Mouse (Mus musculus): ENCODE measurements around the gene Zfp771.

Zfp771 gene

DNA sequence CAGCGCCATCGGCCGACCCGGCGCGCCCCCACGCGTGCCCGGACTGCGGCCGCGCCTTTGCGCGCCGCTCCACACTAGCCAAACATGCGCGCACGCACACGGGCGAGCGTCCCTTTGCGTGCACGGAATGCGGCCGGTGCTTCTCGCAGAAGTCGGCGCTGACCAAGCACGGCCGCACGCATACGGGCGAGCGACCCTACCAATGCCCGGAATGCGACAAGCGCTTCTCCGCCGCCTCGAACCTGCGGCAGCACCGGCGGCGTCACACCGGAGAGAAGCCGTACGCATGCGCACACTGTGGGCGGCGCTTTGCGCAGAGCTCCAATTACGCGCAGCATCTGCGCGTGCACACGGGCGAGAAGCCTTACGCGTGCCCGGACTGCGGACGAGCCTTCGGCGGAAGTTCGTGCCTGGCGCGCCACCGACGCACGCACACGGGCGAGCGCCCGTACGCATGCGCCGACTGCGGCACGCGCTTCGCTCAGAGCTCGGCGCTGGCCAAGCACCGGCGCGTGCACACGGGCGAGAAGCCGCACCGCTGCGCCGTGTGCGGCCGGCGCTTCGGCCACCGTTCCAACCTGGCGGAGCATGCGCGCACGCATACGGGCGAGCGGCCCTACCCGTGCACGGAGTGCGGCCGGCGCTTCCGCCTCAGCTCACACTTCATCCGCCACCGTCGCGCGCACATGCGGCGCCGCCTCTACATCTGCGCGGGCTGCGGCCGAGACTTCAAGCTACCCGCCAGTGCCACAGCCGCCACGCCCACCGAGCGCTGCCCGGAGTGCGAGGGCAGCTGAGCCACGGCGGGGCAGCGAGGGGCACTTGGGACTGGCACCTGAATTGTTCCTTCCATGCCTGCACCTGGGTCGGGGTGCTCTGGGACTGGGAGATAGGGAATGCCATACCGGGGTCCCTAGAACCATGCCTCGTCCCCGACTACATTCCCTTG lies 10.0 kb downstream of the Zfp771 start:
- Histone ChIP-seq H3K9me3 (ENCODE audit: low read length) (no peaks in the 10 kb centered on the region), H3K36me3 (ENCODE audit: insufficient read depth, low read length) (peaks cover 68% of the 10 kb centered on the region), H3K4me3 (replicated peaks; ENCODE audit: low read length) (peak overlapping the region; percentile 88), H3K4me1 (replicated peaks; ENCODE audit: low read depth, low read length) (peaks cover 72% of the 10 kb centered on the region), H3K27me3 (ENCODE audit: insufficient read depth, low read length) (no peaks in the 10 kb centered on the region)
- TF ChIP-seq NANOG (IDR thresholded peaks at IDR 0.05; ENCODE audit: borderline replicate concordance, low read length): no peak
- no peak for TF ChIP-seq CTCF (conservative IDR thresholded peaks at IDR 0.05; ENCODE audit: low read length)
- TF ChIP-seq POU5F1 (IDR thresholded peaks at IDR 0.05; ENCODE audit: borderline replicate concordance, low read length): no peak

GRCm38 (mm10) chr7:127255008-127255407 lies 10.9 kb downstream of the Zfp771 start:
- no peaks in the 10 kb centered on the region for H3K27me3 ChIP-seq (ENCODE audit: insufficient read depth, low read length)
- H3K9me3 ChIP-seq (ENCODE audit: low read length): no peaks in the 10 kb centered on the region
- H3K36me3 ChIP-seq (ENCODE audit: insufficient read depth, low read length): peaks cover 62% of the 10 kb centered on the region
- TF ChIP-seq NANOG (IDR thresholded peaks at IDR 0.05; ENCODE audit: borderline replicate concordance, low read length) (no peak), POU5F1 (IDR thresholded peaks at IDR 0.05; ENCODE audit: borderline replicate concordance, low read length) (no peak), CTCF (conservative IDR thresholded peaks at IDR 0.05; ENCODE audit: low read length) (no peak)
- H3K4me3 ChIP-seq (replicated peaks; ENCODE audit: low read length): peak overlapping the region; percentile 88
- H3K4me1 ChIP-seq (replicated peaks; ENCODE audit: low read depth, low read length): peaks cover 69% of the 10 kb centered on the region

GRCm38 (mm10) chr7:127255965-127256364 lies 11.9 kb downstream of the Zfp771 start:
- H3K4me3 ChIP-seq (replicated peaks; ENCODE audit: low read length): no peak overlapping the region
- no peaks in the 10 kb centered on the region for H3K27me3 ChIP-seq (ENCODE audit: insufficient read depth, low read length)
- no peaks in the 10 kb centered on the region for H3K9me3 ChIP-seq (ENCODE audit: low read length)
- no peak for TF ChIP-seq CTCF (conservative IDR thresholded peaks at IDR 0.05; ENCODE audit: low read length)
- no peak for TF ChIP-seq POU5F1 (IDR thresholded peaks at IDR 0.05; ENCODE audit: borderline replicate concordance, low read length)
- TF ChIP-seq NANOG (IDR thresholded peaks at IDR 0.05; ENCODE audit: borderline replicate concordance, low read length): no peak
- peaks cover 56% of the 10 kb centered on the region for H3K36me3 ChIP-seq (ENCODE audit: insufficient read depth, low read length)
- H3K4me1 ChIP-seq (replicated peaks; ENCODE audit: low read depth, low read length): peaks cover 68% of the 10 kb centered on the region

DNA sequence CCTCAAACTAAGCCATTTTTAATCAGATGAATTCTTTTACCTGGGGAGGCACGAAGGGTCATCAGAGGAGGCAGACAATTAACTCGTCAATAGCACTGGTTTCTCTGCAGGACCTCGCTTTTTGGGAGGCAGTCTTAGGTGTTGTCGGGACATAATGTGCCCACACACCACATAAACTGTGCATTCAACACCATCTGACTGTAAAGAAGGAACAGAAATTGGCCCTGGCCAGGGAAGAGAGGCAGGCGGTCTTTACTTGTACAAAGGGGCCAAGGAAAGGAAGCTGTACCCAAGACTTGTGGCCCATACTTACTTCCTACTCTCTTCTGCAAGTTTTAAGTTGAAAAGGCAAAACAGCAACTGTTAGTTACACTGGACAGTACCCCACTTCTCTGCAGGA lies 12.4 kb downstream of the Zfp771 start:
- H3K4me1 ChIP-seq (replicated peaks; ENCODE audit: low read depth, low read length): peaks cover 73% of the 10 kb centered on the region
- no peaks in the 10 kb centered on the region for H3K27me3 ChIP-seq (ENCODE audit: insufficient read depth, low read length)
- TF ChIP-seq CTCF (conservative IDR thresholded peaks at IDR 0.05; ENCODE audit: low read length) (no peak), POU5F1 (IDR thresholded peaks at IDR 0.05; ENCODE audit: borderline replicate concordance, low read length) (no peak), NANOG (IDR thresholded peaks at IDR 0.05; ENCODE audit: borderline replicate concordance, low read length) (no peak)
- H3K9me3 ChIP-seq (ENCODE audit: low read length): no peaks in the 10 kb centered on the region
- no peak overlapping the region for H3K4me3 ChIP-seq (replicated peaks; ENCODE audit: low read length)
- peaks cover 52% of the 10 kb centered on the region for H3K36me3 ChIP-seq (ENCODE audit: insufficient read depth, low read length)

DNA sequence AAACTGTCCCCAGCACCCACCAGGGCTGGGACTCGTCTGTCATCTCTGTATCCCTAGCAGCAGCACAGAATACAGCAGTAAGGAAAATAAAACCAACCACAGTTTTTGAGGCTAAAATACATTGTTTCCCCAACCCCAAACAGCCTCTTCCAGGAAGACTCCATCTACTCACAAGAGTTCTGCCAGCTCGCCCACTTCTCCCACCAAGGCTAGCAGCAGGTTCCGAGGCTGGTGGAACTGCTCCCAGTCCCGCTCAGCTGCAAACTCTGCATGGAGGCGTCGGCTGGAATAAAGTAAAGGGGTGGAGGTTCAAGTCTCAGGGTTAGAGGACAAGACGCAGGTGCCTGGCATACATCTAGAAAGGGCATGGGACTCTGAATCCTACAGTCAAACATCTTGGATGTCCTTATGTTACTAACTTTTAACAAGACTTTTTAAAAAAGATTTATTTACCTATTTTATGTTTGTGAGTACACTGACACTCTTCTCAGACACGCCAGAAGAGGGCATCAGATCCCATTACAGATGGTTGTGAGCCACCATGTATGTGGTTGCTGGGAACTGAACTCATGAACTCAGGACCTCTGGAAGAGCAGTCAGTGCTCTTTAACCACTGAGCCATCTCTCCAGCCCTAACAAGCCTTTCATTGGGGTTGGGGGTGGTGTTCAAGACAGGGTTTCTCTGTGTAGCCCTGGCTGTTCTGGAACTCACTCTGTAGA lies 15.3 kb downstream of the Zfp771 start:
- peak overlapping the region; percentile 98 for H3K4me3 ChIP-seq (replicated peaks; ENCODE audit: low read length)
- no peaks in the 10 kb centered on the region for H3K27me3 ChIP-seq (ENCODE audit: insufficient read depth, low read length)
- peaks cover 60% of the 10 kb centered on the region for H3K4me1 ChIP-seq (replicated peaks; ENCODE audit: low read depth, low read length)
- peaks cover 44% of the 10 kb centered on the region for H3K36me3 ChIP-seq (ENCODE audit: insufficient read depth, low read length)
- H3K9me3 ChIP-seq (ENCODE audit: low read length): no peaks in the 10 kb centered on the region
- TF ChIP-seq POU5F1 (IDR thresholded peaks at IDR 0.05; ENCODE audit: borderline replicate concordance, low read length): no peak
- TF ChIP-seq NANOG (IDR thresholded peaks at IDR 0.05; ENCODE audit: borderline replicate concordance, low read length): no peak
- no peak for TF ChIP-seq CTCF (conservative IDR thresholded peaks at IDR 0.05; ENCODE audit: low read length)

- Histone ChIP-seq H3K36me3 (ENCODE audit: insufficient read depth, low read length) (peaks cover 39% of the 10 kb centered on the region), H3K9me3 (ENCODE audit: low read length) (no peaks in the 10 kb centered on the region), H3K4me3 (replicated peaks; ENCODE audit: low read length) (peak within 1 kb of the TSS; percentile 98), H3K4me1 (replicated peaks; ENCODE audit: low read depth, low read length) (peaks cover 50% of the 10 kb centered on the region), H3K27me3 (ENCODE audit: insufficient read depth, low read length) (no peaks in the 10 kb centered on the region)
- TF ChIP-seq CTCF (conservative IDR thresholded peaks at IDR 0.05; ENCODE audit: low read length) (peak; percentile 65), NANOG (IDR thresholded peaks at IDR 0.05; ENCODE audit: borderline replicate concordance, low read length) (no peak)
Observed at GRCm38 (mm10) chr7:127260309-127261111, 16.4 kb downstream of the Zfp771 start, which contains the start of gene Dctpp1. TSS of gene Dctpp1 (minus strand) at chr7:127260709.

DNA sequence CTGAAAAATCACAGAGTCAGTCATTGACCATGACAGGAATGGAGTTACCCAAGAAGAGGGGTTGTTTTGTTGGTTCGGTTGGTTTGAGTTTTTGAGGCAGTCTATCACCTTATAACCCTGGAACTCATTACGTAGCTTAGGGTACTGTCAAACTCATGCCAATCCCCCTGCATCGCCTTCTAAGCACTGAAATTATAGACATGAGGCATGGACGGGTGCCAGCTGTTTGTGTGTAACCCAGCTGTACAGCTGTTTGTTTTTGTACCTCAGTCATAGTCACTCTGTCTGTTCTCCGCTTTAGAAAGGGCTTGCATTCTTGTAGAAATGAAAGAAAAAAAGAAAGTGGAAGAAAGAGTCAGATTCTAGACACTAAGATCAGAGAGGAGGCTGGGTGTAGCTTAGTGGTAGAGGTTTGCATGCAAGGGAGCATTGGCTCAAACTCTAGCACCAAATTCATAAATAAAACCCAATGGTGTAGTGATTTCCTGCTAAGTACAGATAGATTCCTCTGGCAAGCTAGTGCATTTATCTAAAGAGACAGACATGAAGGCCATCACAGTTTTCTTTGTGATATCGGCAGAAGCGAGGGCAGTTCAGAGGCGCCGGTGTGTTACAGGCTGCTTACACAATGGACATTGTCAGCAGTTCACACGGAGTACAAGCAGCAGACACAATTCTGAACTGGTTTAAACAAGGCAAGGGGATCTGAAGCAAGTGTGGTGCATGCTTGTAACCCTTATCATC lies 18.3 kb downstream of the Zfp771 start:
- H3K4me3 ChIP-seq (replicated peaks; ENCODE audit: low read length): no peak overlapping the region
- H3K4me1 ChIP-seq (replicated peaks; ENCODE audit: low read depth, low read length): peaks cover 32% of the 10 kb centered on the region
- TF ChIP-seq NANOG (IDR thresholded peaks at IDR 0.05; ENCODE audit: borderline replicate concordance, low read length) (no peak), POU5F1 (IDR thresholded peaks at IDR 0.05; ENCODE audit: borderline replicate concordance, low read length) (no peak), CTCF (conservative IDR thresholded peaks at IDR 0.05; ENCODE audit: low read length) (no peak)
- peaks cover 20% of the 10 kb centered on the region for H3K36me3 ChIP-seq (ENCODE audit: insufficient read depth, low read length)
- H3K27me3 ChIP-seq (ENCODE audit: insufficient read depth, low read length): no peaks in the 10 kb centered on the region
- no peaks in the 10 kb centered on the region for H3K9me3 ChIP-seq (ENCODE audit: low read length)

All from E14TG2a.4 (cell line).